Mouse (Mus musculus) heart, postnatal 36 days (tissue): ENCODE results near the gene Gng8. TPM values are rescaled to one million over a fixed set of nuclear protein-coding genes. Genes with fewer than 3 reads are reported as not detected.

Experiments used
- DNase-seq, 2 experiments: peaks; one replicate each; pipeline ENCODE4 v3.0.0; 2021 to 2022
- intact Hi-C: fragments of 180-260 bp; cut with DNase I; formaldehyde crosslinking; loops from one replicate; pipeline ENCODE4 v1.15.1; 2025
- total RNA-seq, 2 experiments: library from RNA; stranded (reverse); gene quantifications; 2 replicates each; pipeline ENCODE4 v1.2.3; 2021

The Gng8 gene
- total RNA-seq, 2 experiments from 2014 or later, result 0.54 to 1.3 TPM

DNA sequence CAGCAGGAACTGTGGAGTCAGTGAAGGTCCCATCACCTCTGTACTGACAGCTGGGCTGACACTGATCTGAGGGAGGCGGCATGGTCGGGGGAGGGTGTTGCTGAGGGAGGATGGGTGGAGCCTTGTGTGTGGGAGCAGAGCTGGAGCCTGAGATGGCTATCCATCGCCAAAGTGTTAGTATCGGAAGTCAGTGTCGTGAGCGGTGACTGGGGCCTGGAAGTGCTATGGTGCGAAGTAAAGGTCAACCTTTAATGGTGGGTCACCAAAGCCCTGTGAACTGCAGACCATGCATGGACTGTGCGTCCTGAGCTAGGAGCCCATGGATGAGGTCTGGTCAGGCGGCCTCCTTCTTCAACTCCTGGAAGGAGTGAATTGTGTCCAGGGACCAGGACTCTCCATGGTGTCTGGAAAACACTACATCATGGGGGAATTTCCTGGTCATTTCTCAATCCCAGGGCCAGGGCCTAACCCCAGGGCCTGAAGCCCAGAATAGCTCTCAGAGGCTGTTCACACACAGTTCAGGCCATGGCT is 14.0 kb downstream of the Gng8 start:
- intact Hi-C loops, result no loop called here
- DNase-seq, result peak in 1 of 2 experiments; percentile 68

- intact Hi-C loops, result no loop called here
- DNase-seq, result peak; percentile 77 to 78
Observed at GRCm38 (mm10) chr7:16906281-16906680, 14.7 kb downstream of the Gng8 start, which contains the start of gene Ptgir. Gene Ptgir (plus strand): TSS chr7:16906490.

DNA sequence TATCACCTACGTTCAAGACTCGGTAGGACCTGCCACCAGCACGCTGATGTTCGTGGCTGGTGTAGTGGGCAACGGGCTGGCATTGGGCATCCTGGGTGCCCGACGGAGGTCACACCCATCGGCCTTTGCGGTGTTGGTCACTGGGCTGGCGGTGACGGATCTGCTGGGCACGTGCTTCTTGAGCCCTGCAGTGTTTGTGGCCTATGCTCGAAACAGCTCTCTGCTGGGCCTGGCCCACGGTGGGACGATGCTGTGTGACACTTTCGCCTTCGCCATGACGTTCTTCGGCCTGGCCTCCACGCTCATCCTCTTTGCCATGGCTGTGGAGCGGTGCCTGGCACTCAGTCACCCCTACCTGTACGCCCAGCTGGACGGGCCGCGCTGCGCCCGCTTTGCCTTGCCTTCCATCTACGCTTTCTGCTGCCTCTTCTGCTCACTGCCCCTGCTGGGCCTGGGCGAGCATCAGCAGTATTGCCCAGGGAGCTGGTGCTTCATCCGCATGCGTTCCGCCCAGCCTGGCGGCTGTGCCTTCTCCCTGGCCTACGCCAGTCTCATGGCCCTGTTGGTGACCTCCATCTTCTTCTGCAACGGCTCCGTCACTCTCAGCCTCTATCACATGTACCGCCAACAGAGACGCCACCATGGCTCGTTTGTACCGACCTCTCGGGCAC is 15.4 kb downstream of the Gng8 start:
- no peak for DNase-seq
- intact Hi-C loops, result no loop called here

- intact Hi-C loops, result no loop called here
- no peak for DNase-seq
Observed at GRCm38 (mm10) chr7:16907842-16908241, 16.3 kb downstream of the Gng8 start.

DNA sequence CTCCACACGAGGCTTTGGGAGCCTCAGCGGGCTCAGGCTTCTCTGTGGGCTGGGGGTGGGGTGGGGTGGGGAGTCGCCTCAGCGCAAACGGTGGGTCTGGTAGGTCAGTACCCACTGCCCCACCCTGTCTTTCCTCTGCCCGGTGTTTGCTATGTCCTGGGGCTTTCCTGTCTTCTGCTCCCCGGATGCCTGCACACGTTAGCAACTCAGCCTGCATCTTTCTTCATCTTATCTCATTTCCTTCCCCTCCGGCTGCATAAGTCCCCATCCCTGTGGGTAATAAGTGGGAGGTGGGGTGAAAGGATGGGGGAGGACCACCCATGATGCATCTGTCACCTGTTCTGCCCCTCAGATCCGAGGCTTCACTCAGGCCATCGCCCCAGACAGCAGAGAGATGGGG is 16.8 kb downstream of the Gng8 start:
- DNase-seq, result no peak
- intact Hi-C loops, result no loop called here

GRCm38 (mm10) chr7:16908859-16909258 is 17.3 kb downstream of the Gng8 start:
- DNase-seq, result no peak
- intact Hi-C loops, result no loop called here

- intact Hi-C loops, result loop anchor here (5.0 kb wide), 1 partner anchor 83 kb away; no protein-coding TSS in a partner anchor
- DNase-seq, result no peak
Observed at GRCm38 (mm10) chr7:16909909-16910308, 18.3 kb downstream of the Gng8 start.

- intact Hi-C loops, result loop anchor here (5.0 kb wide), 1 partner anchor 85 kb away; no protein-coding TSS in a partner anchor
- no peak for DNase-seq
Observed at GRCm38 (mm10) chr7:16911904-16912303, 20.3 kb downstream of the Gng8 start.

GRCm38 (mm10) chr7:16912360-16912759 is 20.8 kb downstream of the Gng8 start:
- intact Hi-C loops, result loop anchor here (5.0 kb wide), 1 partner anchor 85 kb away; no protein-coding TSS in a partner anchor
- peak in 1 of 2 experiments; percentile 54 for DNase-seq

- intact Hi-C loops, result loop anchor here (1.0 to 5.0 kb wide), 2 partner anchors 19 to 87 kb away; no protein-coding TSS in a partner anchor
- DNase-seq, result peak; percentile 82 to 83
Observed at GRCm38 (mm10) chr7:16913806-16914452, 22.3 kb downstream of the Gng8 start.

- intact Hi-C loops, result loop anchor here (5.0 kb wide), 1 partner anchor 87 kb away; no protein-coding TSS in a partner anchor
- DNase-seq, result no peak
Observed at GRCm38 (mm10) chr7:16914453-16915343, 23.1 kb downstream of the Gng8 start.

DNA sequence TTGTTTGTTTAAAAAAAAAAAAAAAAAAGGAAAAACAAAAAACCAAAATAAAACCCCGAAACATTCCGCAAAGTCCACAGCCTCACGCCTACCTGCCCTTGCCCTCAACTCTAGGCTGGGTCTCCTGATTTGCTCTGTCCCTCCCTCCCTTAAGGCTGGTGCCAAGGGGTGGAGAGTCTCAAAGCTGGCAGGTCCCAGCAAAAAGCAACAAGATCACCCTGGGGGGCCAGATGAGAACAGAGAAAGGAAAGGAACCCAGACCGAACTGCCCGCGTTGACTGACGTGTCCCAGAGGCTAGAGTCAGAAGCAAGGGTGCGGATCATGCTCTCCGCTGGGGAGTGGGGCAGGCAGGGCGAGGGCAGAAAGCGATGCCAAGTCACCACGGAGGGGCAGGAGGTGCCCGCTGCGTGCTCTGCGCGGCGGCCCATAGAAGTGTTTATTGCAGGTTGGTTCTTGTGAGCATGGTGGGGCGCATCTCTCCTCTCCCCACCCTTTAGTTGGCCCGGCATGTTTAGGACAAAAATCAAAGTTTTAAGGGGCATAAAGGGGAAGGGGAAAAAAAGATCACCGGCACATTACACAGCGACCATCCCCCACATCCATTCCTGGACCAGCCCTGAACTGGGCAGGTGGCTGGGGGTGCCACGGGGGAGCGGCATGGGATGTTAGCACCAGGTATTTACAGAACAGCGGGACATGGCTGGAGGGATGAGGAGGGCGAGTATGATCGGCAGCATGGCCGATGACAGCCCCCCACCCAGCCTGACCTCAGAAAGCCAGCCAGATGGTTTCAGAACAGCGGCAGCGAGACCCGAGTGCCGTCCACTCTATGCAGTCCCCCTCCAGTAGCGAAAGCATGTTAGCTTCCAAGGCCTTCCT is 24.1 kb downstream of the Gng8 start:
- DNase-seq, result no peak
- intact Hi-C loops, result no loop called here

DNA sequence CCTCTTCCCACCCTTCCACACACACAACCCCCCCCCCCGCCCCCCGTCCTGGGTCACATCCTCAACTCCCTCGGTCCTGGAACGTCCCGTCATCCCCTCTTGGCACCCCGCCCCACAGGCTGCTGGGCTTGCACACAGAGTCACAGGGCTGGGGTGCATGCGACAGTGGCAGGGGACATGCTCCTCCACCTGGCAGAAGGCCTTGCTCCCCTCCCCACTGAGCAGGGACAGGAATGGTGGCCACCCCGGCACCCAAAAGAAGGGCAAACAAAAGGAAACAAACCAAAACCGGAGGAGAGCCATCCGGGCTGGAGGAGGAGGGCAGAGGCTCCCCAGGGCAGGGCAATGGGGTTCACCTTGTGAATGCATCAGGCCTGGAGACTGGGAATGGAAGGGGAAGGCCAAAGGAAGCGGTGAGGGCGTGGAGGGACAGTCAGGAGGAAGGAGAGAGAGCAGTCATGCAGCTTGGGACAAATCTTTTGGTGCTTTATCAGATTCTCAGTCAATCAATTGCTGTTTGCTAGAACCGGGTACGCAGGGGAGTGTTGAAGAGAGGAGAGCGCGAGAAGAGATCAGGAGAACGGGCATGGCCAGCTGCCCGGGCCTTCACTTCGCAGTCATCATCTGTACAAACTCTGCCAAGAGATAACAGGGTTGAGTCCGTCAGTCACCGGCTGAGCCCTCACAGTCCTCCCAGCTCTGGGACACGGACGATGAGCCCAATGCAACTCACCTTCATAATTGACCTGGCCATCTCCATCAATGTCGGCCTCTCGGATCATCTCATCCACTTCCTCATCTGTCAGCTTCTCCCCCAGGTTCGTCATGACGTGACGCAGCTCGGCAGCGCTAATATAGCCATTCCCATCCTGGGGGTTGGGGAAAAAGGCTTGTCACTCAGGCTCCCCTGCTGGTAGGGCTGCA is 25.0 kb downstream of the Gng8 start:
- no peak for DNase-seq
- intact Hi-C loops, result no loop called here

DNA sequence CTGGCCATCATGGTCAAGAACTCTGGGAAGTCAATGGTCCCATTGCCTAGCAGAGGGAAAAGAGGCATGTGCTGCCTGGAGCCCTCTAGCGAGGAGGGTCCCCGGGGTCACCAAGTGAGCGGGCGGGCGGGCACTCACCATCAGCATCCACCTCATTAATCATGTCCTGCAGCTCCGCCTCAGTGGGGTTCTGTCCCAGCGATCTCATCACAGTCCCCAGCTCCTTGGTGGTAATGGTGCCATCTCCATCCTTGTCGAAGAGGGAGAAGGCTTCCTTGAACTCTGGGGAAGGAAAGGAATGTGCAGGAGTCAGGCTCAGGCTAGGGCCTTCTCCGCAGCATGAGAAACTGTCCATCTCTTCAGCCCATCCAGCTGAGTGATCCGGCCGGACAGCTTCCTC is 25.9 kb downstream of the Gng8 start:
- no peak for DNase-seq
- intact Hi-C loops, result no loop called here

GRCm38 (mm10) chr7:16918014-16918413 is 26.4 kb downstream of the Gng8 start:
- intact Hi-C loops, result no loop called here
- DNase-seq, result no peak

DNA sequence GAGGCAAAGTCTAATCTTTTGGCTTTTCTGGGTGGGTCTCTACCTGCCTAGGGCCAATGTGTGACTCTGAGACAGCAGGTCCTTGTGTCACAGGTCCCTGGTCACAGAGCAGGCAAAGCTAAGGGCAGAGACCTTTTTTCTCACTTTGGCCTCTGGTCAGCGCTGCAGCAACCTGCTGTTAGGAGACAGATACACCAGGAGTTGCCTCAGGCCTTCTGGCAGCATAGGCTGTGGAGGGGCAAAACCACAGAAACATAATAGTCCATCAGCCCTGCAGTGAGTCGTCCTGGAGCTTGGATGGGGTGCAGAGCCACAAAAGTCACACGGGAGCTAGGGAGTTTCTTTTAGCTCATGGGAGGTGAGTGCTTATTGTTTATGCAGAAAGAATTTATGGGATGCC is 27.1 kb downstream of the Gng8 start:
- intact Hi-C loops, result no loop called here
- no peak for DNase-seq

GRCm38 (mm10) chr7:16919395-16920149 is 28.0 kb downstream of the Gng8 start:
- intact Hi-C loops, result no loop called here
- no peak for DNase-seq

GRCm38 (mm10) chr7:16920150-16920579 is 28.6 kb downstream of the Gng8 start:
- DNase-seq, result no peak
- intact Hi-C loops, result no loop called here
